Mouse (Mus musculus): ENCODE measurements around the gene Antxr1. TPM values are rescaled to one million over a fixed set of nuclear protein-coding genes. Genes with fewer than 3 reads are reported as not detected.

Antxr1 gene
- polyA plus RNA-seq, 1 experiment from 2014 or later = 5.8 TPM

- no peaks in the 10 kb centered on the region for H3K27me3 ChIP-seq (ENCODE audit: control insufficient read depth, insufficient read depth, low read length)
- 92% methylated on average over 8 of the region's 8 CpGs for WGBS
- DNase-seq (ENCODE audit: low spot score) (no peak), ATAC-seq (replicated peaks; ENCODE audit: low FRiP score) (no peak)
- no peaks in the 10 kb centered on the region; the same call in 1 of the 2 replicates for H3K4me1 ChIP-seq (replicated peaks; ENCODE audit: control insufficient read depth, insufficient read depth, low read length)
- H3K36me3 ChIP-seq (ENCODE audit: control insufficient read depth, insufficient read depth, low read length) = no peaks in the 10 kb centered on the region
- H3K27ac ChIP-seq (ENCODE audit: low read depth, low read length) = no peak overlapping the region
- no peak overlapping the region for H3K9ac ChIP-seq (ENCODE audit: low read length)
- no peaks in the 10 kb centered on the region for H3K9me3 ChIP-seq (ENCODE audit: control insufficient read depth, low read length)
- H3K4me3 ChIP-seq (ENCODE audit: low read depth, low read length) = no peak overlapping the region
- H3K4me2 ChIP-seq (ENCODE audit: low read depth, low read length, severe bottlenecking) = no peak overlapping the region
Observed at GRCm38 (mm10) chr6:87304486-87304885, 31.1 kb downstream of the Antxr1 start.

- ATAC-seq (replicated peaks; ENCODE audit: low FRiP score) (no peak), DNase-seq (ENCODE audit: low spot score) (no peak)
- no peaks in the 10 kb centered on the region; the same call in 1 of the 2 replicates for H3K4me1 ChIP-seq (replicated peaks; ENCODE audit: control insufficient read depth, insufficient read depth, low read length)
- WGBS = 77% methylated on average over 5 of the region's 5 CpGs
- no peaks in the 10 kb centered on the region for H3K27me3 ChIP-seq (ENCODE audit: control insufficient read depth, insufficient read depth, low read length)
- H3K9ac ChIP-seq (ENCODE audit: low read length) = no peak overlapping the region
- no peak overlapping the region for H3K4me2 ChIP-seq (ENCODE audit: low read depth, low read length, severe bottlenecking)
- H3K36me3 ChIP-seq (ENCODE audit: control insufficient read depth, insufficient read depth, low read length) = no peaks in the 10 kb centered on the region
- H3K4me3 ChIP-seq (ENCODE audit: low read depth, low read length) = no peak overlapping the region
- H3K27ac ChIP-seq (ENCODE audit: low read depth, low read length) = no peak overlapping the region
- H3K9me3 ChIP-seq (ENCODE audit: control insufficient read depth, low read length) = no peaks in the 10 kb centered on the region
Observed at GRCm38 (mm10) chr6:87302746-87303145, 32.9 kb downstream of the Antxr1 start.

- 37% methylated on average over 4 of the region's 4 CpGs for WGBS
- Histone ChIP-seq H3K9ac (ENCODE audit: low read length) (no peak overlapping the region), H3K4me2 (ENCODE audit: low read depth, low read length, severe bottlenecking) (no peak overlapping the region), H3K9me3 (ENCODE audit: control insufficient read depth, low read length) (no peaks in the 10 kb centered on the region), H3K4me1 (replicated peaks; ENCODE audit: control insufficient read depth, insufficient read depth, low read length) (no peaks in the 10 kb centered on the region; the same call in 1 of the 2 replicates), H3K4me3 (ENCODE audit: low read depth, low read length) (no peak overlapping the region), H3K27ac (ENCODE audit: low read depth, low read length) (no peak overlapping the region), H3K27me3 (ENCODE audit: control insufficient read depth, insufficient read depth, low read length) (no peaks in the 10 kb centered on the region), H3K36me3 (ENCODE audit: control insufficient read depth, insufficient read depth, low read length) (no peaks in the 10 kb centered on the region)
- DNase-seq (ENCODE audit: low spot score) (no peak), ATAC-seq (replicated peaks; ENCODE audit: low FRiP score) (no peak)
Observed at GRCm38 (mm10) chr6:87301991-87302390, 33.6 kb downstream of the Antxr1 start.

GRCm38 (mm10) chr6:87294904-87295303 lies 40.7 kb downstream of the Antxr1 start:
- Histone ChIP-seq H3K4me1 (replicated peaks; ENCODE audit: control insufficient read depth, insufficient read depth, low read length) (no peaks in the 10 kb centered on the region), H3K36me3 (ENCODE audit: control insufficient read depth, insufficient read depth, low read length) (no peaks in the 10 kb centered on the region), H3K4me3 (ENCODE audit: low read depth, low read length) (no peak overlapping the region), H3K27me3 (ENCODE audit: control insufficient read depth, insufficient read depth, low read length) (no peaks in the 10 kb centered on the region), H3K9ac (ENCODE audit: low read length) (no peak overlapping the region), H3K4me2 (ENCODE audit: low read depth, low read length, severe bottlenecking) (no peak overlapping the region), H3K9me3 (ENCODE audit: control insufficient read depth, low read length) (no peaks in the 10 kb centered on the region), H3K27ac (ENCODE audit: low read depth, low read length) (no peak overlapping the region)
- no peak for ATAC-seq (replicated peaks; ENCODE audit: low FRiP score)
- no peak for DNase-seq (ENCODE audit: low spot score)
- 91% methylated on average over 3 of the region's 3 CpGs for WGBS

GRCm38 (mm10) chr6:87292911-87293851 lies 42.4 kb downstream of the Antxr1 start:
- H3K4me2 ChIP-seq (ENCODE audit: low read depth, low read length, severe bottlenecking) = no peak overlapping the region
- H3K4me1 ChIP-seq (replicated peaks; ENCODE audit: control insufficient read depth, insufficient read depth, low read length) = no peaks in the 10 kb centered on the region
- ATAC-seq (replicated peaks; ENCODE audit: low FRiP score) (no peak), DNase-seq (ENCODE audit: low spot score) (no peak)
- H3K27ac ChIP-seq (ENCODE audit: low read depth, low read length) = no peak overlapping the region
- 91% methylated on average over 18 of the region's 18 CpGs for WGBS
- no peaks in the 10 kb centered on the region for H3K9me3 ChIP-seq (ENCODE audit: control insufficient read depth, low read length)
- no peaks in the 10 kb centered on the region for H3K27me3 ChIP-seq (ENCODE audit: control insufficient read depth, insufficient read depth, low read length)
- no peak overlapping the region for H3K4me3 ChIP-seq (ENCODE audit: low read depth, low read length)
- no peak overlapping the region for H3K9ac ChIP-seq (ENCODE audit: low read length)
- H3K36me3 ChIP-seq (ENCODE audit: control insufficient read depth, insufficient read depth, low read length) = no peaks in the 10 kb centered on the region

GRCm38 (mm10) chr6:87287251-87287650 lies 48.4 kb downstream of the Antxr1 start:
- no peak overlapping the region for H3K4me3 ChIP-seq (ENCODE audit: low read depth, low read length)
- DNase-seq (ENCODE audit: low spot score) (no peak), ATAC-seq (replicated peaks; ENCODE audit: low FRiP score) (no peak)
- H3K36me3 ChIP-seq (ENCODE audit: control insufficient read depth, insufficient read depth, low read length) = no peaks in the 10 kb centered on the region; the same call in 1 of the 2 replicates
- H3K27ac ChIP-seq (ENCODE audit: low read depth, low read length) = no peak overlapping the region
- no peaks in the 10 kb centered on the region for H3K4me1 ChIP-seq (replicated peaks; ENCODE audit: control insufficient read depth, insufficient read depth, low read length)
- H3K9ac ChIP-seq (ENCODE audit: low read length) = no peak overlapping the region
- H3K9me3 ChIP-seq (ENCODE audit: control insufficient read depth, low read length) = no peaks in the 10 kb centered on the region
- no peaks in the 10 kb centered on the region for H3K27me3 ChIP-seq (ENCODE audit: control insufficient read depth, insufficient read depth, low read length)
- WGBS = 95% methylated on average over 6 of the region's 6 CpGs
- H3K4me2 ChIP-seq (ENCODE audit: low read depth, low read length, severe bottlenecking) = no peak overlapping the region

- Histone ChIP-seq H3K27me3 (ENCODE audit: control insufficient read depth, insufficient read depth, low read length) (no peaks in the 10 kb centered on the region), H3K4me1 (replicated peaks; ENCODE audit: control insufficient read depth, insufficient read depth, low read length) (no peaks in the 10 kb centered on the region), H3K27ac (ENCODE audit: low read depth, low read length) (no peak overlapping the region), H3K4me3 (ENCODE audit: low read depth, low read length) (no peak overlapping the region), H3K9ac (ENCODE audit: low read length) (no peak overlapping the region), H3K9me3 (ENCODE audit: control insufficient read depth, low read length) (no peaks in the 10 kb centered on the region), H3K4me2 (ENCODE audit: low read depth, low read length, severe bottlenecking) (no peak overlapping the region), H3K36me3 (ENCODE audit: control insufficient read depth, insufficient read depth, low read length) (no peaks in the 10 kb centered on the region; the same call in 1 of the 2 replicates)
- DNase-seq (ENCODE audit: low spot score) = no peak
- ATAC-seq (replicated peaks; ENCODE audit: low FRiP score) = no peak
- 91% methylated on average over 7 of the region's 7 CpGs for WGBS
Observed at GRCm38 (mm10) chr6:87285365-87285749, 50.3 kb downstream of the Antxr1 start.

GRCm38 (mm10) chr6:87284716-87285364 lies 50.8 kb downstream of the Antxr1 start:
- H3K27ac ChIP-seq (ENCODE audit: low read depth, low read length) = no peak overlapping the region
- no peak overlapping the region for H3K9ac ChIP-seq (ENCODE audit: low read length)
- no peaks in the 10 kb centered on the region for H3K9me3 ChIP-seq (ENCODE audit: control insufficient read depth, low read length)
- 88% methylated on average over 11 of the region's 11 CpGs for WGBS
- ATAC-seq (replicated peaks; ENCODE audit: low FRiP score) = no peak
- no peaks in the 10 kb centered on the region for H3K27me3 ChIP-seq (ENCODE audit: control insufficient read depth, insufficient read depth, low read length)
- DNase-seq (ENCODE audit: low spot score) = no peak
- no peak overlapping the region for H3K4me3 ChIP-seq (ENCODE audit: low read depth, low read length)
- H3K4me2 ChIP-seq (ENCODE audit: low read depth, low read length, severe bottlenecking) = no peak overlapping the region
- no peaks in the 10 kb centered on the region for H3K4me1 ChIP-seq (replicated peaks; ENCODE audit: control insufficient read depth, insufficient read depth, low read length)
- no peaks in the 10 kb centered on the region; the same call in 1 of the 2 replicates for H3K36me3 ChIP-seq (ENCODE audit: control insufficient read depth, insufficient read depth, low read length)

Measured in forebrain, embryonic 11.5 days (tissue).